Mouse (Mus musculus) neural tube, postnatal 0 days (tissue): ENCODE measurements around the gene E130116L18Rik. TPM values are rescaled to one million over a fixed set of nuclear protein-coding genes. Genes with fewer than 3 reads are reported as not detected.

Experiments
- polyA plus RNA-seq: library from polyadenylated mRNA; unstranded; fragments of >200 nt; fragmentation: Nextera tagmentation; extraction: Ambion mirVana; gene quantifications from 2 replicates; pipeline ENCODE4 v1.2.1, GENCODE M21; 2015

Gene E130116L18Rik
- 1.5 and 1.9 TPM in 2 replicates for polyA plus RNA-seq

DNA sequence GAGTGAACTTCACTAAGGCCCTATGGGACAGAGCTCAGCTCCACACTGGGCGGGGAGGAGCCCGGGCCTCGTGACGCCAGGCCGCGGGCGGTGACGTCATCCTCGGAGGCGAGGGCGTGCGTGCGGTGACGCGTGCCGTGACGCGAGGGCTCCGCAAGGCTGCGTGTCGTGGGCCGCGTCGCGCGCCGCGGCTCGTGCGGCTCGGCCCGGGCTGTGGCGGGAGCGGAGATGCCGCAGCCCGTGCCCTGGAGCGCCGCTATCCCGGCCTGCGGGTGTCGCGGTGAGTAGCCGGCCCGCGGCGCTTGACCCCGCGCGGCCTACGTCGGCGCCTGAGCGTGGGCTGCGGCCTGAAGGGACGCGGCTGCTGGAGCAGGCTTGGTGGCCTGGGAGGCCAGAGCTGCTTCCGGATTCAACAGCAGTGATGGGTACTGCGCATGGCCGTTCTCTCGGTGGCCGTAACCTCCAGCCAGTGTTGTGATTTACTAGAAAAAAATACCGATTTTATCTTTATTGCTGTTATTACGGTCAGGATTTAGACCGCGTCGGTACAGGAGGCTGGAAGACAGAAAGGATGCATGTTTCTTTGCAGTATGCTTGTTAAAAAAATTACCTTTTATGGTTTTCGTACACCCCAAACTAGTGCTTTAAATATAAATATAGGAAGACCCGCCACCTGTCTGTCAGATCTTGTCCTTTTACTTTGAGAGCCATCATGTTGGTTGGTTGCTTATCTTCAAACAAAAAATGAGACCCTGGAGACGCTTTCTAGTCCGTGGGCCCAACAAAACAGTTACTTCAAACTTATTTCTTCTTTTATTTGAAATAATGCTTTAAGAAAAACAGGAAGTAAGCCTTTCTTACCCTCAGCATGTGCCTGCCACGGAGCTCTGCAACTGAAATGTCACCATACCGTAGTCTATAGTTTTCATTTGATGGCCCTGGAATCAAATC, at the start of gene E130116L18Rik:
Gene E130116L18Rik, minus strand, starts transcription at position 402 of the 951 bp plus-strand sequence.

DNA sequence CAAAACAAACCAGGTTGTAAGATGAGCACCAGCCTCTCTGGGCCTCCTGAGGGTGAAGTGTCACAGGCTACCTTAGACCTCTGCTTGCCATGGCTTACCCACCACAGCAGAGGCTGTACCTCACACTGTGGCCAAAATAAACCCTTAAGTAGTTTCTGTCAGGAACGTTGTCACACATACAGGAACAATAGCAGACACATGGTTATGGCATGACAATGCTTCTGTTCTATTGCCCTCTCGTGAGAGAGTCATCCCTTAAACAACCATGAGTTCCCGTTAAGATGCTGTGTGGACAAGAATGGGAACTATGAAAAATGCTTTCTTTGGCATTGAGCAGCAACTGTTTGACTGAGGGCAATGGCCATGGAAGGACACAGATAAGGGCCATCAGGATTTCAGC, 1.3 kb downstream of the E130116L18Rik start, which contains the start of gene Galnt11:
Gene Galnt11, plus strand, starts transcription at position 301 of the 400 bp plus-strand sequence.

DNA sequence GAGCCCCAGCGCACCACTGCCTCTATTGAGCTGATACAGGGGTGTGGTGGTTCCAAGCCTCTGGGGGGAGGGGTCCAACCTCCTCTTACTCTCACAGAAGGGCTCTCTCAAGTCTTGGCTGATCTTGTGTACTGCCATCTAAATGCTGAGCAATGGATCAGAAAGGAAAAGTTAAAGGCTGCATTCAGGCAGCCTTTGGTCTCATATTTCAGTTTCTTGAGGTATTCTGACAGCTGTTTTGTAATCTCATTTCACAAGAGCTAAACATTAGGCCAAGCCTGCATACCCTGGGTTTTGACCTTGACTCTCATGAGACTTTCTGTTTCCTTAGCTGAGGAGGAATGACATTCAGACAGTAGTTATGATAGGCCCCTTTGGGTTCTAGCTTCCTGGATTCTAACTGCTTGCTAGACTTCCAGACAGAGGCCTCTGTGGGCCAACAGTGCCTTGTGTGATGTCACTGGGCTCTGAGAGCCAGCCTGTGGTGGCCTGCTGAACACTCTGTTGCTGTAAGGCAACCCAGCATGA, 41.9 kb downstream of the E130116L18Rik start, which contains the start of gene Galntl5:
Gene Galntl5, plus strand, starts transcription at position 457 of the 528 bp plus-strand sequence.

Other genes with a start within 250 kb of the E130116L18Rik start
- gene Prkag2, start 122.5 kb downstream of the E130116L18Rik start, polyA plus RNA-seq: 81.9 and 82.1 TPM in 2 replicates
- not detected in 2 replicates for gene Galntl5, start 41.7 kb downstream of the E130116L18Rik start, polyA plus RNA-seq
- gene Galnt11, start 1.2 kb downstream of the E130116L18Rik start, polyA plus RNA-seq: 59.3 and 63.0 TPM in 2 replicates